Mouse (Mus musculus) CH12.LX (cell line): Measurements from ENCODE around the gene Pkn3. TPM values are rescaled to one million over a fixed set of nuclear protein-coding genes. Genes with fewer than 3 reads are reported as not detected.

ENCODE experiments used
- DNase-seq: peaks from one replicate; pipeline ENCODE4 v3.0.0-alpha.2; 2013; ENCODE audit errors: extremely low read depth
- H3K27ac ChIP-seq: 2 replicates; pipeline ENCODE4 v1.5.1; 2012; ENCODE audit warnings: low read depth, mild to moderate bottlenecking, control low read depth, moderate library complexity; ENCODE audit not compliant: insufficient read depth
- H3K27me3 ChIP-seq: replicated peaks from 2 replicates; pipeline ENCODE3; 2012; ENCODE audit warnings: inconsistent platforms
- H3K36me3 ChIP-seq, 2 experiments: replicated peaks in 1 of 2; 2 replicates each; pipeline versions ENCODE3 to v1.6.1; 2012; ENCODE audit warnings: inconsistent platforms in 1 of 2, low read length in 1 of 2, mild to moderate bottlenecking in 1 of 2, mixed read lengths in 1 of 2, moderate library complexity in 1 of 2; ENCODE audit not compliant: control insufficient read depth in 1 of 2, insufficient read depth in 1 of 2
- H3K4me1 ChIP-seq, 2 experiments: 2 replicates each; pipeline ENCODE4 v1.6.1; 2012; ENCODE audit warnings: inconsistent platforms in 1 of 2, moderate library complexity in 1 of 2; ENCODE audit not compliant: insufficient read depth in 2 of 2, control insufficient read depth in 1 of 2
- H3K4me2 ChIP-seq: 2 replicates; pipeline ENCODE4 v1.6.1; 2012; ENCODE audit warnings: low read depth, mild to moderate bottlenecking, control low read depth; ENCODE audit not compliant: poor library complexity, insufficient read depth, severe bottlenecking
- H3K4me3 ChIP-seq, 3 experiments: fragments of 150-350 bp in 1 of 3; sonication (generic) in 1 of 3; replicated peaks in 1 of 3; 2 replicates each; pipeline versions ENCODE3 to v1.5.1; 2011 to 2012; ENCODE audit warnings: low read depth in 2 of 3, low read length in 2 of 3, mild to moderate bottlenecking in 2 of 3, moderate library complexity in 2 of 3, control low read depth in 1 of 3, improper control_type of control experiment in 1 of 3, inconsistent platforms in 1 of 3, mixed read lengths in 1 of 3; ENCODE audit not compliant: poor library complexity in 1 of 3
- H3K79me2 ChIP-seq: replicated peaks from 2 replicates; pipeline ENCODE4 v1.6.1; 2012; ENCODE audit warnings: mild to moderate bottlenecking, moderate library complexity; ENCODE audit not compliant: control insufficient read depth, poor library complexity, insufficient read depth, severe bottlenecking; ENCODE audit errors: extremely low read depth
- H3K9ac ChIP-seq: 2 replicates; pipeline ENCODE4 v1.6.1; 2012; ENCODE audit warnings: low read depth, mild to moderate bottlenecking, control low read depth, moderate library complexity; ENCODE audit not compliant: insufficient read depth
- H3K9me3 ChIP-seq: replicated peaks from 2 replicates; pipeline ENCODE3; 2012; ENCODE audit warnings: low read length, inconsistent platforms, mixed read lengths
- EP300 ChIP-seq: IDR thresholded peaks from 2 replicates; pipeline ENCODE4 v1.6.1; 2011; ENCODE audit warnings: low read length, improper control_type of control experiment
- GABPA ChIP-seq: IDR thresholded peaks from 2 replicates; pipeline ENCODE4 v1.6.1; 2012; ENCODE audit warnings: low read depth, low read length, improper control_type of control experiment, inconsistent platforms; ENCODE audit not compliant: insufficient replicate concordance
- IRF4 ChIP-seq: IDR thresholded peaks from 2 replicates; pipeline ENCODE4 v1.6.1; 2014; ENCODE audit warnings: low read depth, mild to moderate bottlenecking, inconsistent platforms, low read length, improper control_type of control experiment
- MAZ ChIP-seq: IDR thresholded peaks from 2 replicates; pipeline ENCODE4 v1.6.1; 2012; ENCODE audit warnings: low read depth, mild to moderate bottlenecking, inconsistent platforms, low read length, improper control_type of control experiment, moderate library complexity
- PAX5 ChIP-seq: IDR thresholded peaks from 2 replicates; pipeline ENCODE4 v1.6.1; 2012; ENCODE audit warnings: low read length, inconsistent platforms, mixed read lengths
- SMC3 ChIP-seq: IDR thresholded peaks from 2 replicates; pipeline ENCODE4 v1.6.1; 2011; ENCODE audit warnings: low read depth, low read length, improper control_type of control experiment
- UBTF ChIP-seq: IDR thresholded peaks from 2 replicates; pipeline ENCODE4 v1.6.1; 2012; ENCODE audit warnings: low read depth, mild to moderate bottlenecking, inconsistent platforms, low read length, improper control_type of control experiment, moderate library complexity
- USF2 ChIP-seq: conservative IDR thresholded peaks from 2 replicates; pipeline ENCODE4 v1.6.1; 2011; ENCODE audit warnings: low read depth, low read length, improper control_type of control experiment
- ZKSCAN1 ChIP-seq: IDR thresholded peaks from 2 replicates; pipeline ENCODE4 v1.6.1; 2012; ENCODE audit warnings: low read depth, inconsistent platforms, low read length, improper control_type of control experiment, borderline replicate concordance
- dilution Hi-C: fragments of 300-500 bp; cut with MboI; formaldehyde crosslinking; loops from 2 replicates; pipeline ENCODE4 v1.14.3; 2020; ENCODE audit warnings: low sequenced_read_pairs; ENCODE audit not compliant: extremely low pct_unique_long_range_greater_than_20kb, extremely low pct_ligation_motif_present
- in situ Hi-C: fragments of 300-500 bp; cut with MboI; formaldehyde crosslinking; loops from 3 replicates; pipeline ENCODE4 v1.14.3; 2019; ENCODE audit warnings: low sequenced_read_pairs, low pct_ligation_motif_present, low pct_unique_long_range_greater_than_20kb, mixed read lengths
- polyA plus RNA-seq: library from polyadenylated mRNA; unstranded; fragments of >175 nt; gene quantifications from 2 replicates; pipeline ENCODE4 v1.2.1, GENCODE M21; 2012; ENCODE audit warnings: low read depth; ENCODE audit not compliant: insufficient read length
- total RNA-seq, 2 experiments: library from RNA; depleted of rRNA; stranded (reverse); fragments of 300-350 nt in 1 of 2; fragments of >200 nt in 1 of 2; gene quantifications; 2 replicates each; pipeline ENCODE4 v1.2.3; 2012 to 2014

Pkn3 gene
- total and polyA plus RNA-seq, 3 experiments = 4.7 to 8.3 (median 6.7) TPM

DNA sequence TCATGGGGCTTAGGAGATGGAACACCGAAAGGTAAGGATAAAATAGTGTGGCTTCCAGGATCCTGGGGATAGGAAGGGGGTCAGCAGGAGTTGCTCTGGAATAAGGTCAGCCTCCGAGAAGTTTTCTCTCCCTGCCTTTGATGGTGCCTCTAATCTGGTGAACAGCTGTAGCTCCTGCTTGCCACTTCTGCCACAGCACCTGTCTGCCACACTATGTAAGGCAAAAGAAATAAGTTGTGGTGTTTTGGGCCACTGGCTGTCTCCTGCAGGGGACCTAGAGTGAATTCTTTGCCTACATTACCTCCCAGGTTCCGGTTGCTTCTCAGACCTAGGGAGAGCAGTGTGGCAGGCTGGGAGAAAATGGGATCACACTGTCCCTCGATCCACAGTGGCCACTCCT is 1.3 kb downstream of the Pkn3 start:
- Histone ChIP-seq H3K27ac (no peak overlapping the region), H3K4me3 (peak overlapping the region in 1 of 3 experiments; percentile 28), H3K79me2 (no peaks in the 10 kb centered on the region), H3K36me3 (peaks cover 0 to 39% of the 10 kb centered on the region in 2 experiments), H3K4me1 (peaks cover 7 to 18% of the 10 kb centered on the region in 2 experiments), H3K9me3 (no peaks in the 10 kb centered on the region), H3K4me2 (no peak overlapping the region), H3K27me3 (no peaks in the 10 kb centered on the region), H3K9ac (no peak overlapping the region)
- DNase-seq = no peak
- dilution Hi-C loops (no loop called here), in situ Hi-C loops (loop anchor here (5.0 kb wide), 1 partner anchor 36 kb away; no protein-coding TSS in a partner anchor)
- no peak for TF ChIP-seq IRF4
- TF ChIP-seq ZKSCAN1 = no peak

DNA sequence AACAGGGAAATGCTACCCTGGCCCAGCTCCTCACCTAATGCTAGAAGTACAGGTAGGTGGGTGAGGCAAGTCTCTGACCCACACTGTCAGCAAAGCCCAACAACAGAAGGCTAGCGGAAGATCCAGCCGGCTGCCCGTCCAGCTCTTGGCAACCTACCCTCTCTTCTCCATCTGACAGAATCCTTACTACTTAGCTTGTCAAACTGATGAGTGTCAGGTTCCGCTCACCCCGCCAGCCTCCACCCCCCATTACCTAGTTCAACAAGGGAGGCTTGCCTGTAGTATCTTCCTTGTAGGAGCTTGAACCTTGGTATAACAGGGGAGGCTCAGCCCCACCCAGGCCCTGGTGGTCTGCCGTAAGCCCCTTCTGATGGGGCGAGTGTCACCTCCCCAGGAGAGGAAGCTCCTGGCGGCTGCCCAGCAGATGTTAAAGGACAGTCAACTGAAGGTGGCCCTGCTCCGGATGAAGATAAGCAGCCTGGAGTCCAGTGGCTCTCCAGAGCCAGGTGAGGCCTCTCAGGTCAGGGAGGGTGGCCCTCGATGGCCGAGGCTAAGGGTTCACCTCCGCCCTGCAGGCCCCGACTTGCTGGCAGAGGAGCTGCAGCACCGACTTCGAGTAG is 2.8 kb downstream of the Pkn3 start:
- H3K27ac ChIP-seq = no peak overlapping the region
- no peak overlapping the region for H3K4me3 ChIP-seq
- H3K4me1 ChIP-seq = peaks cover 7 to 31% of the 10 kb centered on the region in 2 experiments
- H3K36me3 ChIP-seq = peaks cover 0 to 33% of the 10 kb centered on the region in 2 experiments
- no peak for TF ChIP-seq GABPA
- TF ChIP-seq USF2 = no peak
- TF ChIP-seq UBTF = no peak
- TF ChIP-seq PAX5 = no peak
- TF ChIP-seq, all 38 proteins: peak for 0
- no peaks in the 10 kb centered on the region for H3K27me3 ChIP-seq
- in situ Hi-C loops (no loop called here), dilution Hi-C loops (no loop called here)
- no peaks in the 10 kb centered on the region for H3K79me2 ChIP-seq
- H3K9me3 ChIP-seq = no peaks in the 10 kb centered on the region
- no peak for DNase-seq
- H3K4me2 ChIP-seq = no peak overlapping the region
- H3K9ac ChIP-seq = no peak overlapping the region

DNA sequence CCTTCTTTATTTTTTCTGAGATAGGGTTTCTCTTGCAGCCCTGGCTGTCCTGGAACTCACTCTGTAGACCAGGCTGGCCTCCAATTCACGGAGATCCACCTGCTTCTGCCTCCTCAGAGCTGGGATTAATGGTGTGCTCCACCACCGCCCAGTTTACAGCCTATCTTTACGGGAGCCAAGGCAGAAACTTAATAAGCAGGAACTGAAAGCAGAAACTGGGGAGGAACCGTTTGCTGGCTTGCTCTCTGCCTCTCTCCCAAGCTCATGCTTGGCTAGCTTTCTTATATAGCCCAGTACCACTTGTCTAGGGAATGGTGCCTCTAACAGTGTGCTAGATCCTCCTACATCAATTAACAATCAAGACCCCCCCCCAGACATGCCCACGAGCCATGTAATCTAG is 6.6 kb downstream of the Pkn3 start:
- in situ Hi-C loops (no loop called here), dilution Hi-C loops (no loop called here)
- no peak for DNase-seq
- H3K27me3 ChIP-seq = no peaks in the 10 kb centered on the region
- peaks cover 4% of the 10 kb centered on the region for H3K9me3 ChIP-seq
- no peak for TF ChIP-seq MAZ
- TF ChIP-seq EP300 = peak; percentile 36; the same call in 1 of the 2 replicates
- no peak for TF ChIP-seq SMC3
- peak; percentile 80; the same call in 1 of the 2 replicates for TF ChIP-seq IRF4
- H3K36me3 ChIP-seq = peaks cover 0 to 56% of the 10 kb centered on the region in 2 experiments
- no peak overlapping the region for H3K27ac ChIP-seq
- peaks cover 7 to 28% of the 10 kb centered on the region in 2 experiments; a peak in 3 of 4 replicates for H3K4me1 ChIP-seq
- H3K79me2 ChIP-seq = no peaks in the 10 kb centered on the region
- no peak overlapping the region for H3K4me3 ChIP-seq
- no peak overlapping the region for H3K4me2 ChIP-seq
- H3K9ac ChIP-seq = no peak overlapping the region
